ENCODE assay signal across 10 mouse cellular contexts in genomic region chr9:115548722-115549349, GRCm38 (mm10).
DNase-seq lines count a peak whose midpoint lies in the region; ATAC-seq and TF ChIP-seq lines count a peak whose summit lies in the region.
"Had no signal": no experiment of that assay in that cellular context is flagged by ENCODE, and none has a peak within 500 bp of the region (broad histone marks: within the 10 kb centered on the region; RNA-seq: fewer than 3 reads in every experiment).

No protein-coding gene starts in this region.

- no peak for TF ChIP-seq CTCF in lung, postnatal 0 days (IDR thresholded peaks at IDR 0.05)

- peak; percentile 62 for DNase-seq in lung, postnatal 0 days (ENCODE audit: low spot score)
- DNase-seq in lung, postnatal 36 days = no peak
- DNase-seq in limb, embryonic 10.5 days (ENCODE audit: low spot score) = no peak
- peak; percentile 40 for DNase-seq in urinary bladder, adult 2 months (ENCODE audit: low spot score)
- DNase-seq in thymus, postnatal 10 days (ENCODE audit: low spot score in 2 of 2) = no peak
- DNase-seq: heart, postnatal 14 days; midbrain, embryonic 14.5 days had no signal

- TF ChIP-seq EP300 in lung, postnatal 0 days (IDR thresholded peaks at IDR 0.05) = no peak

- ATAC-seq in lung, postnatal 0 days = peak; percentile 63
- peak; percentile 94 for ATAC-seq in intestine, embryonic 15.5 days
- ATAC-seq in activated CD4-positive, CD25-positive, alpha-beta regulatory T cell, adult 4 months = no peak
- ATAC-seq: forebrain, embryonic 15.5 days had no signal

- H3K4me2 ChIP-seq in lung, postnatal 0 days (replicated peaks; ENCODE audit: low read depth, low read length) = 0 out of 2 replicates have a peak overlapping the region, but pooled peaks have one; percentile 22
- H3K4me2 ChIP-seq in intestine, embryonic 15.5 days (replicated peaks) = peak overlapping the region; percentile 41
- H3K4me2 ChIP-seq: forebrain, embryonic 15.5 days had no signal

- H3K9me3 ChIP-seq in lung, postnatal 0 days (ENCODE audit: low read length) = no peaks in the 10 kb centered on the region
- no peaks in the 10 kb centered on the region for H3K9me3 ChIP-seq in intestine, embryonic 15.5 days
- no peaks in the 10 kb centered on the region for H3K9me3 ChIP-seq in limb, embryonic 10.5 days (replicated peaks)
- H3K9me3 ChIP-seq: forebrain, embryonic 15.5 days had no signal

- no peak overlapping the region for H3K9ac ChIP-seq in lung, postnatal 0 days (replicated peaks; ENCODE audit: low read depth)
- no peak overlapping the region for H3K9ac ChIP-seq in intestine, embryonic 15.5 days
- H3K9ac ChIP-seq: forebrain, embryonic 15.5 days had no signal

- no peaks in the 10 kb centered on the region for H3K27me3 ChIP-seq in lung, postnatal 0 days (replicated peaks; ENCODE audit: insufficient read depth, low read length)
- H3K27me3 ChIP-seq in intestine, embryonic 15.5 days (replicated peaks) = no peaks in the 10 kb centered on the region
- no peaks in the 10 kb centered on the region for H3K27me3 ChIP-seq in limb, embryonic 10.5 days (ENCODE audit: low read depth, poor library complexity, severe bottlenecking)
- H3K27me3 ChIP-seq: forebrain, embryonic 15.5 days had no signal

- no peaks in the 10 kb centered on the region for H3K36me3 ChIP-seq in lung, postnatal 0 days (ENCODE audit: insufficient read depth, low read length)
- no peaks in the 10 kb centered on the region for H3K36me3 ChIP-seq in intestine, embryonic 15.5 days
- H3K36me3 ChIP-seq in limb, embryonic 10.5 days = no peaks in the 10 kb centered on the region
- H3K36me3 ChIP-seq: forebrain, embryonic 15.5 days had no signal

- 54% methylated on average over 8 of the region's 8 CpGs for WGBS in lung, postnatal 0 days
- 50% methylated on average over 8 of the region's 8 CpGs for WGBS in intestine, embryonic 15.5 days
- WGBS in limb, embryonic 10.5 days = 56% methylated on average over 8 of the region's 8 CpGs

- H3K27ac ChIP-seq in lung, postnatal 0 days (ENCODE audit: low read length) = no peak overlapping the region
- H3K27ac ChIP-seq in intestine, embryonic 15.5 days = no peak overlapping the region
- 0 out of 2 replicates have a peak overlapping the region, but pooled peaks have one; percentile 53 for H3K27ac ChIP-seq in limb, embryonic 10.5 days
- H3K27ac ChIP-seq: forebrain, embryonic 15.5 days had no signal

- no peak overlapping the region for H3K4me3 ChIP-seq in lung, postnatal 0 days (ENCODE audit: low read depth, low read length)
- H3K4me3 ChIP-seq in intestine, embryonic 15.5 days (replicated peaks) = no peak overlapping the region
- no peak overlapping the region for H3K4me3 ChIP-seq in limb, embryonic 10.5 days
- H3K4me3 ChIP-seq: forebrain, embryonic 15.5 days had no signal

- no peaks in the 10 kb centered on the region for H3K4me1 ChIP-seq in lung, postnatal 0 days (ENCODE audit: insufficient read depth, low read depth, low read length)
- peaks cover 11% of the 10 kb centered on the region; the same call in 1 of the 2 replicates for H3K4me1 ChIP-seq in intestine, embryonic 15.5 days (replicated peaks)
- H3K4me1 ChIP-seq in limb, embryonic 10.5 days = peaks cover 16% of the 10 kb centered on the region

Comparison
In these comparisons a context has a peak if more than half of its experiments do, and no peak if none do; other contexts are left out.
1. DNase-seq: peak in lung, postnatal 0 days (single experiment) and urinary bladder, adult 2 months (single experiment); none in lung, postnatal 36 days (single experiment), limb, embryonic 10.5 days (single experiment) and thymus, postnatal 10 days (0 of 2).